Mouse (Mus musculus): Measurements from ENCODE around the gene Mansc1. TPM values are rescaled to one million over a fixed set of nuclear protein-coding genes. Genes with fewer than 3 reads are reported as not detected.
A peak's percentile ranks its signal among the peaks of the same experiment; 100 is the strongest.

Gene Mansc1
- polyA plus RNA-seq, 1 experiment from 2014 or later = 3.1 TPM

DNA sequence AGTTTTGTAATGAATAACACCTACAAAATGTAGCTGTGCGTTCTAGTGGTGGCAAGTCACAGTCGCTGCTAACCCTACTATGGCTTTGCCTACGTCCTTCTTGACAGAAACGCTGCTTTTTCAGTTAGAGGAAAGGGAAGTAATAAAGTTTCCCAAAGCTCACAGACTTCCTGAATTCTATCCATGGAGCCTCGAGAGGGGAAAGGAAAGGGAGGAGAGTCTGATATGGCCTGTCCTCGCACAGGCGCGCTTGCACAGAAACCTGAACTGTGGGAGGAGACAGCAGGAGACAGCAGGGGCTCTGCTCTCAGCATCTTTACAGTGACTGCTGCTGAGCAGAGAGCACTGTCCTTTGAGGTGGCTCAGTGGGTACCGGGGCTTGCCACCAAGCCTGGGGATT, 1.8 kb downstream of the Mansc1 start:
- Histone ChIP-seq H3K27ac (no peak overlapping the region), H3K4me1 (peaks cover 6% of the 10 kb centered on the region; the same call in 1 of the 2 replicates), H3K27me3 (ENCODE audit: insufficient read depth, poor library complexity, severe bottlenecking) (peaks cover 9% of the 10 kb centered on the region), H3K4me3 (no peak overlapping the region), H3K9me3 (no peaks in the 10 kb centered on the region), H3K36me3 (no peaks in the 10 kb centered on the region)
- no peak for DNase-seq (ENCODE audit: low spot score)
- 58% methylated on average over 9 of the region's 9 CpGs for whole genome bisulfite sequencing

DNA sequence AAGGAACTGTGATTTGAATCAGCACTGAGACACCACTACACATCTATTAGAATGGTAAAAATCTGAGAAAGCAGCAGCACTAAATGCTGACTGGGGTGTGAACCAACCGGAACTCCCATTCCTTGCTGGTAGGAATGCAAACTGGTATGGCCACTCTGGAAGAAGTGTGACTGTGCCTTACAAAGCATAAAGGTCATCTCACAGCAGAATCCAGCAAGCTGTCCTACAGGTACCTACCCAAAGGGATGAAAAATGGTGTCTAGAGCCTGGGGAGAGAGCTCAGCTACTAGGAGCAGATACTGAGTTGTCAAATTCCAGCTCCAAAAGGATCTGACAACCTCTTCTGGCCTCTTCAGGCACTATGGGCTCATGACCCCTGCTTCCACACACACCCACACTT, 5.7 kb downstream of the Mansc1 start:
- Histone ChIP-seq H3K27me3 (ENCODE audit: insufficient read depth, poor library complexity, severe bottlenecking) (peaks cover 4% of the 10 kb centered on the region), H3K4me1 (peaks cover 3% of the 10 kb centered on the region; the same call in 1 of the 2 replicates), H3K27ac (no peak overlapping the region), H3K36me3 (no peaks in the 10 kb centered on the region), H3K4me3 (no peak overlapping the region), H3K9me3 (no peaks in the 10 kb centered on the region)
- no peak for DNase-seq (ENCODE audit: low spot score)
- whole genome bisulfite sequencing = 80% methylated on average over 1 of the region's 1 CpGs

DNA sequence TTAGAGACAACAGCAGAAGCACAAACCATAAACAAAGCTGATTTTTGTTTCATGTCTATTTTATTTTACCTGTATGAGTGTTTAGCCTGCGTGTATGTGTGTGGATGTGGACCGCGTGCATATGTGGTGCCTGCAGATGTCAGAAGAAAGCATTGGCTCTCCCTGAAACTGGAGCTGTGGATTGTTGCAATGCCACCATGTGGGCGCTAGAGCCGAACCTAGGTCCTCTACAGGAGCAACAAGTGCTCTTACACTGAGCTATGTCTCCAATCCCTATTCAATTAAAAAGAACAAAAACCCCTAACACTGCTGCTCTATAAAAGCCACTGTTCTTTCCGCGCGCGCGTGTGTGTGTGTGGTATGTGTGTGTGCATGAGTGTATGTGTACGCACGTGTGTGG, 6.9 kb downstream of the Mansc1 start:
- H3K9me3 ChIP-seq = no peaks in the 10 kb centered on the region
- DNase-seq (ENCODE audit: low spot score) = no peak
- H3K4me3 ChIP-seq = no peak overlapping the region

DNA sequence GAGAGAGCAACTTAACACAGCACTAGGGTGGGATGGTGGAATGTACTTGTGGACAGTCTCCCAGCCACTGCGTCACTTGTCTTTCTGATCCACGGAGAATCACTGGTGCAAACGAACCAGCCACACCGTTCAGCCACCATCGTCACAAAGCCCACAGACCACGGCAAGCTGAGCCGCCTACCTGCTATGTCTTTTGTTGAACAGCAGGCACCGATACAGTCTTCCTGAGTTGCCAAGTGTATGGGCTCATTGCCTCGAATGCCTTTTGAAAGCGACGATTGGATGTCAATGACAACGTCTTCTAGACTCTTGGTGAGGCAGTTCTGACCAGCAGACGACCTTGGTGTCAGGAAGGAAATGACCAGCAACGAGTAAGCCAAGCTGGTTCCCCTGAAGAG, 10.7 kb downstream of the Mansc1 start:
- no peak for DNase-seq (ENCODE audit: low spot score)
- H3K9me3 ChIP-seq = no peaks in the 10 kb centered on the region
- 71% methylated on average over 14 of the region's 14 CpGs for WGBS
- no peaks in the 10 kb centered on the region for H3K27me3 ChIP-seq (ENCODE audit: insufficient read depth, poor library complexity, severe bottlenecking)
- no peaks in the 10 kb centered on the region for H3K36me3 ChIP-seq
- 0 out of 2 replicates have a peak, but pooled peaks cover 4% of the 10 kb centered on the region for H3K4me1 ChIP-seq
- no peak overlapping the region for H3K4me3 ChIP-seq
- H3K27ac ChIP-seq = no peak overlapping the region

More for the DNA sequence above, 6.9 kb downstream of the Mansc1 start:
- 66% methylated on average over 12 of the region's 12 CpGs for WGBS
- Histone ChIP-seq H3K4me1 (0 out of 2 replicates have a peak, but pooled peaks cover 4% of the 10 kb centered on the region), H3K27me3 (ENCODE audit: insufficient read depth, poor library complexity, severe bottlenecking) (no peaks in the 10 kb centered on the region; the same call in 1 of the 2 replicates), H3K36me3 (no peaks in the 10 kb centered on the region), H3K27ac (no peak overlapping the region)

DNA sequence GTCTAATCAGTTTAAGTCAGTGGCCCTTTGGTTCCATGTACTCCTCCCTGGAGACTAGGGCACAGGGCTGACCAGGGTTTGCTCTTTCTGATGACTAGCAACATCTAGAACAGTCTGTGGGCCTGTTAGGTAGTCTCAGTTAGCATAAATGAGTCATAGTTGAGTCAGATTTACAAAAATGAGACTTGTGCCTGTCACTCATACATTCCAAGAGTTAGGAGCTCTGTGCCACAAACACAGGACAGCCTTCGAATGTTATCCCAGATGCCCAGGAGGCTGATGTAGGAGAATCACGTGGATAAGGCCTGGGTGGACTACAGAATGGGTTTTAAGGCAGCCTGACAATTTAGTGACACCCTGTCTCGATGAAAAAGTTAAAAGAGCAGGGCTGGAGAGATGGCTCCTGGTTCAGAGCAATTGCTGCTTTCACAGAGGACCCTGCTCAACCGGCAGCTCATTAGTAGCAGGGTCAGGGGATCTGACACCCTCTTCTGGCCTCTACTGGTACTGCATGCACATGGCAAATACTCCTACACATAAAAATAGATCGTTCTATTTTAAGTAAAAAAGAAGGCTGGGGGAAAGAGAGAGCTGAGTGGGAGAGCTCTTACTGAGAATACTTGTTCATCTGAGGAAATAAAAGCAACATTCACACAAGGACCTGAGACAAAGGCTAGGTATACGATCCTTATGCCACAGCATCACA, 11.3 kb downstream of the Mansc1 start:
- no peak overlapping the region for H3K4me3 ChIP-seq
- DNase-seq (ENCODE audit: low spot score) = no peak
- WGBS = 64% methylated on average over 6 of the region's 6 CpGs

DNA sequence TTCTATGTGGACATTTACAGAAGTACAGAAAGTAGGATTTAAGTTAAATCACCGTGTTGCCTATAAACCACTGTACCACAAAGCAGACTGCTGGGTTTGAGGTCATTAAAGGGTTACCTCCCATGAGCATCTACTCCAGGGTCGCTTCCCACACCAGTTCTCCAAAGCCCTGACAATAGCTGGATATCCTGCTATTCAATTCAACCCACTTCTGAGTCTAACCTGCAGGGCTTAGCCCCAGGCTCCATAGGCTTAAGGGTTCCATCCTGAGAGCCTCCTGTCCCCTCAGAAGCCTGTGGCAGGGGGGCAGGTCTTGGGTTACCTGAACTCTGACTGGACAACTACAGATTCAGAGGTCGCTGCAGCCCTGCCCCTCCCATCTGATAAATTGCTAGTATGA, 12.2 kb downstream of the Mansc1 start:
- Histone ChIP-seq H3K4me1 (0 out of 2 replicates have a peak, but pooled peaks cover 4% of the 10 kb centered on the region), H3K4me3 (no peak overlapping the region), H3K27me3 (ENCODE audit: insufficient read depth, poor library complexity, severe bottlenecking) (no peaks in the 10 kb centered on the region), H3K27ac (no peak overlapping the region), H3K9me3 (no peaks in the 10 kb centered on the region), H3K36me3 (no peaks in the 10 kb centered on the region)
- DNase-seq (ENCODE audit: low spot score) = no peak
- WGBS = 58% methylated on average over 3 of the region's 3 CpGs

More for the DNA sequence above, 11.3 kb downstream of the Mansc1 start:
- H3K27ac ChIP-seq = no peak overlapping the region
- H3K4me1 ChIP-seq = 0 out of 2 replicates have a peak, but pooled peaks cover 4% of the 10 kb centered on the region
- H3K36me3 ChIP-seq = no peaks in the 10 kb centered on the region
- no peaks in the 10 kb centered on the region for H3K27me3 ChIP-seq (ENCODE audit: insufficient read depth, poor library complexity, severe bottlenecking)
- H3K9me3 ChIP-seq = no peaks in the 10 kb centered on the region

DNA sequence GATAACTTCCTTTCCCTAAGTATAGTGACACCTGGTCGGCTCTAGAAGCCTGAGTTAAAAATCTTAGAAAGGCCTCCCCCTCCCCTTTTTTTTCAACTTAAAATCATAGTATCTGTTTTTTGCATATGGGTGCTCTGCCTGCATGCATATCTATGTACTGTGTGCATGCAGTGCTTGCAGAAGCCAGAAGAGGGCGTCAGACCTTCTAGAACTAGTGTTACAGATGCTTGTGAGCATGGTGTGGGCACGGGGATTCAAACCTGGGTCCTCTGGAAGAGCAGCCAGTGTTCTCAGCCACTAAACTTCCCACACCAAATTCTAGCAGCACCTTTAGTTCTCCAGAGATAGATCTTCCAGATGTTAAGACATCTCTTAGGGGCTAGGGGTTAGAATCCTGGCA, 14.7 kb downstream of the Mansc1 start:
- WGBS = 49% methylated on average over 3 of the region's 3 CpGs
- Histone ChIP-seq H3K9me3 (no peaks in the 10 kb centered on the region), H3K36me3 (no peaks in the 10 kb centered on the region), H3K4me3 (no peak overlapping the region), H3K4me1 (peaks cover 9% of the 10 kb centered on the region; the same call in 1 of the 2 replicates), H3K27me3 (ENCODE audit: insufficient read depth, poor library complexity, severe bottlenecking) (no peaks in the 10 kb centered on the region), H3K27ac (no peak overlapping the region)
- no peak for DNase-seq (ENCODE audit: low spot score)

DNA sequence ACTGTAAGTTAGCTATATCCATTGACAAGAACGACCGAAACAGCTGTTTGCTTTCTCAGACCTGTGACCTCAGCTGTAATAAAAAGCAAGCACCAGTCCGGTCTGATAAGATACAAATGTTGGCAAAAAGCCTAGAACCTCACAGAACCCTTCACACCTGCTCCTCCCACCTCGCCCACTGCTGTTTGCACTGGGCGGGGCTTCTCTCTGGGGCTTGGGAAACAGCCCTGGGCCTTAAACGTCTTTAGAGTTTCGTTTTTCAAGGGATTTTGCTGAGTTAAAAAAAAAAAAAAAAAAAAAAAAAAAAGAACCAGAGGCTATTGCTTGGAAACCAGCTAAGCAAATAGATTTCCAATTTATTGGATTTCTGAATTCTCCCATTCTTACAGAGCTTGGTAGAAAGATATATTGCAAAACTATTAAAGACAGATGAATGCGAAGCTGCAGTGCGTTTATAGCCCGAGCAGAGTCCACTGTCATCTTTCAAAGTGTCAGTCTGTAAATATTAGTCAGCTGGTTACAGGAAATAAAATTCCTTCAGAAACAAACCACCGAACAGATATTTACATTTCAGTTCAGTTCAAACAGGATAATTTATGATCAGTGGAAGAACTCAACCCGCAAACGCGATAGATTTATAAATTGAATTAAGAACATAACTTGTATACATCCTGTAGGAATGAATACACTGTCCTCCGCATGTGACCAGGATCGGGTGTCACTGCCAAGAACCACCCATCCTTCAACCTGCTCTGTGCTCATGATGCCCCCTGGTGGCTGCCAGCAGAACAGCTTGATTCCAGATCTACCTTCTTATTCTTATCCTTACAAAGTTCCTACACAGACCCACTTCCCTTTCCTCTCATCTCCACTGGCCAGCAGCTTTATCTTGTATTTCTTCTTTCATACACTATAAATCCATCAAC, 17.3 kb downstream of the Mansc1 start:
- Histone ChIP-seq H3K4me1 (peaks cover 13% of the 10 kb centered on the region; the same call in 1 of the 2 replicates), H3K4me3 (peak overlapping the region; percentile 32), H3K36me3 (no peaks in the 10 kb centered on the region), H3K27me3 (ENCODE audit: insufficient read depth, poor library complexity, severe bottlenecking) (no peaks in the 10 kb centered on the region), H3K9me3 (no peaks in the 10 kb centered on the region), H3K27ac (no peak overlapping the region)
- WGBS = 15% methylated on average over 16 of the region's 16 CpGs
- peak; percentile 89 for DNase-seq (ENCODE audit: low spot score)

DNA sequence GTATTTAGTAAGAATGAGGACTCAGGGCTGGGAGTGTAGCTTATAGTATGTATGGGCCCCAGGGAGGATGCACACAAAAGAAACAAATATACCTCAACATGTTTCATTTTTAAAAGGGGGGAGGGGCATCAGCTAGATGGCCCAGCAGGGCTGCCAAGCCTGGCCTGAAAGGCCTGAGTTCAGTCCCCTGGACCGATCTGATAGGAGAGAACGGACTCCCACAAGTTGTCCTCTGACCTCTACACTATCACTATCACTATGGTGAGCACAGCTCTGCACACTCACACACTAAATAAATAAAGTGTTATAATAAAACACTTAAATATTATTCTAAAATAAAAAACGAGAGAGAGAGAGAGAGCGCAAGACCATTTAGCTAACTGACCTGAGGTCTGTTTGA, 18.0 kb downstream of the Mansc1 start:
- peaks cover 13% of the 10 kb centered on the region; the same call in 1 of the 2 replicates for H3K4me1 ChIP-seq
- no peak overlapping the region for H3K27ac ChIP-seq
- WGBS = 57% methylated on average over 4 of the region's 4 CpGs
- DNase-seq (ENCODE audit: low spot score) = no peak
- H3K9me3 ChIP-seq = no peaks in the 10 kb centered on the region
- no peaks in the 10 kb centered on the region for H3K36me3 ChIP-seq
- no peaks in the 10 kb centered on the region for H3K27me3 ChIP-seq (ENCODE audit: insufficient read depth, poor library complexity, severe bottlenecking)
- H3K4me3 ChIP-seq = no peak overlapping the region

DNA sequence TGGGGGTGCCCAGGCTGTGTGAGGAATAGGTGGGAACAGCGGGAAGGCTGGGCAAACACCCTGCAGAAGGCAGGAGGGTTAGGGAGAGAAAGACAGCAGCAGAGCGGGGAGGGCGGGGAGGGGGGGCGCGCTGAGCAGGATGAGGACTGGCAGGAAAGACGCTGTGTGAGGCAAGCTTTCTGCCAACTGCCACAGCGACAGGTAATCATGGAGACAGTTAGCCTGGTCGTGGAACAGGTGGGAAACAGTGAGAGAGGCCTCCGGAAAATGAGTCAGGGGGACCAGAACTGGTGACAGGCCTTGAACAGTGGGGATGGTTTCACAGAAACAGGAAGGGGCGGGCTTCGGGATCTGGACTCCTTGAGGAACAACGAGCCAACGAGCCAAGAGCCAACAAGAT, 20.4 kb downstream of the Mansc1 start:
- Histone ChIP-seq H3K9me3 (no peaks in the 10 kb centered on the region), H3K4me3 (no peak overlapping the region), H3K4me1 (peaks cover 13% of the 10 kb centered on the region; the same call in 1 of the 2 replicates), H3K27me3 (ENCODE audit: insufficient read depth, poor library complexity, severe bottlenecking) (no peaks in the 10 kb centered on the region), H3K36me3 (no peaks in the 10 kb centered on the region), H3K27ac (no peak overlapping the region)
- WGBS = 65% methylated on average over 13 of the region's 13 CpGs
- DNase-seq (ENCODE audit: low spot score) = no peak

DNA sequence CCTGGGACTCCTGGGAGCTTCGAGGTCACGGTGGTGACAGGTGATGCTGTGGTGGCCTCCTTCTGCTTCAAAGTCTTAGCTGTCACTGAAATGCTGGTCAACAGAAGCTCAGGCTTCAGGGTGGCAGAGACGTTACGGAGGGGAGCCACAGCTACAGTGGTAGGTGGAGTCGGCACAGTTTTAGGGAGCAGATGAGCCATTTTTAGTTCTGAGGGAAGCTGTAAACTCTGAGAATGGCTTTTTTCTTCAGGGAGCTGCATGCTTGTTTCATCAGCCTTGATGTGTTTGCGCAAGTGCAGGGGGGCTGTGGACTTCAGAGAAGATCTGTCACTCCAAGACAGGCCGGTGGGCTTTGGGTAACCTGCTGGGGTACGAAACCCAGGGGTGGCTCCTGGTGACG, 21.9 kb downstream of the Mansc1 start:
- Histone ChIP-seq H3K36me3 (no peaks in the 10 kb centered on the region), H3K27ac (no peak overlapping the region), H3K4me3 (no peak overlapping the region), H3K27me3 (ENCODE audit: insufficient read depth, poor library complexity, severe bottlenecking) (0 out of 2 replicates have a peak, but pooled peaks cover 6% of the 10 kb centered on the region), H3K9me3 (no peaks in the 10 kb centered on the region), H3K4me1 (peaks cover 19% of the 10 kb centered on the region; the same call in 1 of the 2 replicates)
- no peak for DNase-seq (ENCODE audit: low spot score)
- 80% methylated on average over 9 of the region's 9 CpGs for WGBS

DNA sequence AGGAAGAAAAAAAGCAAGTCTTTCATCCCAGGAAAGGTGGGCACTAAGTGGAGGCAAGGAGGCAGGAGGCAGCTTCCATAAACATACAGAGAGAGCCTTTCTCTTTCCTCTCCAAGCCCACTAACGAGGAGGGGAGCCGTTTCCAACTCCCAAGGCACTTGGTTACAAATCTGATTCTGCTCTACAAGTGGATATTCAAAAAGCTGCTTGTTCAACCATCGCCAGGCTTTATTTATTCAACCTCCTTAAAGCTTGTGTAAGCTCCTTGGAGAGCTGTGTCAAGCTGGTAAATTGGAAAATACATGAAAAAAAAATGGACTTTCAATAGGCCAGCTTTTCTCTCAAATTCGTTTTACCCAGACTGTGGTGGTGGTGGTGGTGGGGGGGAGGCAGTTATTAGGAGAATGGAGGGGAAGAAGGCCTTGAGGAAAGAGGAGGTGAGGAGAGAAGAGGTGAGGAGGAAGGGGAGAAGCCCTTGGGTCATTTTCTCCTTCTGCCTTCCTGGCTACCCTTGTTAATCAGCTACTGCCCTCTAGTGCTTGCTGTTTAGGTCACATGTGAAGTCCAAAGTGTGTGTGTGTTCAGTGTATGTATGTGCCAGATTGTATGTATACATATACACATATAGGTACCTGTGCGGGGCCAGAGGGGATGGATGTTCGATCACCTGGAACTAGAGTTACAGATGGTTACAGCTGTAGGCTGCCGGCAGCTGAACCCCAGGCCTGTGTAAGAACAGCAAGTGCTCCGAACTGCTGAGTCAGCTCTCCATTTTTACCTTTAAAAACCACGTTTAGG, 25.1 kb downstream of the Mansc1 start:
- no peak for DNase-seq (ENCODE audit: low spot score)
- 66% methylated on average over 9 of the region's 9 CpGs for WGBS
- Histone ChIP-seq H3K36me3 (no peaks in the 10 kb centered on the region), H3K9me3 (no peaks in the 10 kb centered on the region), H3K27ac (no peak overlapping the region), H3K4me3 (no peak overlapping the region), H3K27me3 (ENCODE audit: insufficient read depth, poor library complexity, severe bottlenecking) (0 out of 2 replicates have a peak, but pooled peaks cover 8% of the 10 kb centered on the region), H3K4me1 (peaks cover 10% of the 10 kb centered on the region; the same call in 1 of the 2 replicates)
